Mouse (Mus musculus) thymus, postnatal 4 days (tissue): ENCODE data around the gene Abcg8.

ENCODE experiments used
- DNase-seq: peaks from one replicate; pipeline ENCODE4 v3.0.0; 2021

Gene Abcg8

DNA sequence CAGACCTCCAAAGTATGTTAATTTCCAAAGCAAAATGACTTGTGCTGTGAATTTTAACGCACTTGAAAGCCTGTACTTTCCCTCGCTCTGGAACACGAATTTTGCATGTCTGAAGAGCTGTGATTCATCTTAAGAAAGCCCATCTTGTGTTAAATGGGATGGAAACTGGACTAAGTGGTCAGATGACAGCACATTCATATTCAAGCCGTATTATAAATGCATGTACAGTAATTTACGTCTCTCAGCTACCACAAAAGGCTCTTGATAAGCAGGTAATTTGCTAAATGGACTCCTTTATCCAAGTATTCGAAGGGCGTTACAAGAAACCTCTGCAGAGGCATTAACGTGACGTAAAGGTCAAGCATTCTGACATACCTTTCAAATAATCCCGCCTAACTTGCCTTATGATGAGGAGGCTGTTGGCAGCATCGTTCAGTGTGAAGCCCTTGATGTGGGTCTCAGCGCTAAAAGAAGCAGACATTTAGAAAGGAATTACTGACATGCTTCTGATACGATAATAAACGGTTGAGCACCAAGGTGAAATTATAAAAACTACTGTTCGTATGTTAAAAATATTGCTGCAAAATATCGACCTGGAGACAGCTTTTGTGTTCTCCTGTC lies 40.3 kb downstream of the Abcg8 start:
- DNase-seq = no peak

DNA sequence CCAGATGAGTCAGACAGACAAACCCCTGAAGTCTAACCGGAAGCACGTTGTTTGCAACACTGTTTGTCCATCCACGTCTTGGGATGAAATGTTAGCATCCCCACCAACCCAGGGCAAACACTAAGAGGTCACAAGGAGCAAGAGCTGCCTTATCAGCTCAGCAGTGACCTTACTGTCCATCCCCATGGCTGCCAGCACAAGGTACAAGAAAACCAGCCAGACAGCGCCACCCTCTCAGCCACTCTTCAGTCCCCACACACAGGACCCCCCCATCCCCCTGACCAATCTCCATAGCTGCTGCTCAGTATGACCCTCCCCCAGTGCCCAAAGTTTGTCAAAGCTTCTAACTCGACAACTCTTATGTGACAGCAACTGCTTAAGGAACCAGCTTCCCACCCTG lies 41.3 kb downstream of the Abcg8 start:
- DNase-seq = no peak

DNA sequence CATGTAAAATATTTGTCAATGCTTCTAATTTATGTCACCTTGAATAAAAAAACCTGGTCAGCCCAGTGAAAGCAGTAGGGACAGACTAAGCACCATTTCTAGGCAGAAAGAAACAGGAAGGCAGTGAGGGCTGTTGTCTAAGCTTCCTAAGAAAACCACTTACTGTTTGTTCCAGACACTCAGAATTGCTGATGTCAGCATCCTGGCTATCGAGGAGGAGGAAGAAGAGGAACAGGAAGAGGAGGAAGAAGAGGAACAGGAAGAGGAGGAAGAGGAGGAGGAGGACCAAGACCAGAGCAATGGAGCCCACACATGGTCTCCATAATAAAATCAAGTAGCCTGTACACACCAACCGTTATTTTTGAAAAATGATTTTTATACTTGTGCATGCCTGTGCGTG lies 43.0 kb downstream of the Abcg8 start:
- no peak for DNase-seq

GRCm38 (mm10) chr17:84724028-84724427 lies 47.9 kb downstream of the Abcg8 start:
- no peak for DNase-seq

DNA sequence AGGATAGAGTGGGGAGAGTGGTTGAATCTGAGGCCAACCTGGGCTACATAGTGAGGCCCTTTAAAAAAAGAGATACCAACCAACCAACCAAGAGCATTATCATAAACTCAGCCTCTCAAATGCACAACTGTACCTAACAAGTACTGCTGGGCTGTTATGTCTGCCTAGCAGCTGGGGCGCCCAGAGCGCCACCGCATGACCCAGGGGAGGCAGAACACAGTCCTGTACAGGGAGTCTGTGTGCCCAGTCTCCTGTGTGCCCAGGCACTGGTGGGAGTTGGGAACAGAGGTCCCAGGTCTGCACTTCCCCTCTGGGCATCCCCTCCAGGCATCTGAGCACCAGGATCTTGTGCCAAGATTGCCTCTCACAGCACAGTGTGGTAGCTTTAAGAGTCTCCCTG lies 49.1 kb downstream of the Abcg8 start:
- no peak for DNase-seq

DNA sequence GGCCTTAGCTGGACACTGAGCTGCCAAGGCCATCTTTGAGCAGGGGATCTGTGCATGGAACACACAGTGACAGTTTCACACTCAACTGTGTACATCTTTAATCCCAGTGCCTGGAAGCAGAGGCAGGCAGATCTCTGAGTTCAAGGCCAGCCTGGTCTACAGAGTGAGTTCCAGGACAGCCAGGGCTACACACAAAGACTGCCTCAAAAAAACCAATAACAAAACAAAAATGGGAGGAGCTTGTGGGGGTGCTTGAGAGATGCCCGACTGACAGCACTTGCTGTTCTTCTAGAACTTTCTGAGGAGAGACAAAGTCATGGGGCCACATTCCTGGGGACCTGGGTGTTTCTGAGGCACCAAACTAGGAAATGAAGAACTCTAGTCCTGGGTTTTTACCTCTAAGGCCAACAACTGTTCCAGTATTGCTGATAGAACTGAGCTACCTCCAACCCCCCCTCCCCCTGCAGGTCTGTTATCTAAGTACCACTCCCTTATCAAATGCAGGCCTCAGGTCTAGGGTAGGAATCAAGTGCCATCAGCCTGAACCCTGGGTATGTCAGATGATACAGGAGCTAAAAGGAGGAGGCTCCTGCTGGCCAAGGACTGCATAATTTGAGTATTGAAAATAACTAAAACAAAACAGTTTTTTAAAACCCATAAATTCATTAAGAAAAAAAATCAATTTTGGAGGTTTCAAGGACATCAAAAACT lies 52.3 kb downstream of the Abcg8 start:
- no peak for DNase-seq

GRCm38 (mm10) chr17:84729140-84729539 lies 53.0 kb downstream of the Abcg8 start:
- DNase-seq = no peak

DNA sequence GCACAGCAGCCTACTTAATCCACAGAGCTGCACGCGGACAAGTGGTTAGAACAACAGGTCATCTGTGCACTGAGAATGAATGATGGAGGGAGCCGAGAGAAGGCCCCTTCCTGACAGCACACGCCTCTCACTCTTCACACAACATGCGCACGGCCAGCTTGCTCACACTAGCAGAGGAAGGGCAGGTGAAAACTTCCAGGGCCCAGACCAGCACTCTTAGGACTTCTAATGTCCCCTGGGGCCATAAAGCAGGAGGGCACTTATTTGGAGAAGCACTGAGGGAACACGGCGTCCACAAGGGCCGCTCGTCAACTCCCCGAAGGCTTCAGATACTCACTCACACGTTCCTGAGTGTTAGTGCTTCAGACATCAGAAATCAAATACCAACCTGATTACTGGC lies 55.3 kb downstream of the Abcg8 start:
- no peak for DNase-seq

DNA sequence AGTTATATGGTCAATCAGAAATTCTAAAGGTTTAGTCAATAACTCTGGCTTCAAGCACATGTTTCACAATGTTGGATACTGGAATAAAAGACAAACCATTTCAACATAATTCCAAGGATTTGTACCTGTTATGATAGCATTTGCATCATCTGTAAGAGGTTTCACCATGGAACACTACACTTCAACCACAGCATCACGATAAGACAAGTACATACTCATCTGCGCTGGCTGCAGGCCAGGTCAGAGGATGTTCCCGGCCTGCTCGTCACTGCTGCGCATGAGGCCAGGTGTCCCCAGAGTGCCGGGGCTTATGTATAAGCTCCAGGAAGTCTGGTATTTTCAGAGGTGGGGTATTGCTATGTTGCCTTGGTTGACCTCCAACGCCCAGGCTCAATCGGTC lies 56.5 kb downstream of the Abcg8 start:
- DNase-seq = no peak

DNA sequence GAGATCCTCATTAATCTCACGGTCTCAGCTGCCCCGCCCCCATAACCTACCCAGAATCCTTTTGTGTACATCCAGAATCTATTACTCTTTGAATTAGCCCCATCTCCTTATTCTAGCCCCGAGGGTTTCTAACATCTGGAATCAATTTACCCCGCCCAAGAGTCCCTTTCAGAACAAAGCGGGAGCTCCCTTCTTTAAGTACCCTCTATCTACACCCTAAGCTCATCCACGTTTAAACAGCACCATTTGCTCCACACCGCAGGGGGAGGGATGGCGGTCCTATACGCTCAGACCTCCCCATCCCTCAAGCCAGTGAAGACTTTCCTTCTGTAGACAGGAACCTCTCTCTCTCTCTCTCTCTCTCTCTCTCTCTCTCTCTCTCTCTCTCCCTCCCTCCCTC lies 60.6 kb downstream of the Abcg8 start:
- no peak for DNase-seq

GRCm38 (mm10) chr17:84738073-84738797 lies 62.1 kb downstream of the Abcg8 start:
- no peak for DNase-seq

- no peak for DNase-seq
These were observed 68.2 kb downstream of the Abcg8 start for GRCm38 (mm10) chr17:84744256-84744655.

- no peak for DNase-seq
These were observed 68.9 kb downstream of the Abcg8 start for GRCm38 (mm10) chr17:84745001-84745400.

DNA sequence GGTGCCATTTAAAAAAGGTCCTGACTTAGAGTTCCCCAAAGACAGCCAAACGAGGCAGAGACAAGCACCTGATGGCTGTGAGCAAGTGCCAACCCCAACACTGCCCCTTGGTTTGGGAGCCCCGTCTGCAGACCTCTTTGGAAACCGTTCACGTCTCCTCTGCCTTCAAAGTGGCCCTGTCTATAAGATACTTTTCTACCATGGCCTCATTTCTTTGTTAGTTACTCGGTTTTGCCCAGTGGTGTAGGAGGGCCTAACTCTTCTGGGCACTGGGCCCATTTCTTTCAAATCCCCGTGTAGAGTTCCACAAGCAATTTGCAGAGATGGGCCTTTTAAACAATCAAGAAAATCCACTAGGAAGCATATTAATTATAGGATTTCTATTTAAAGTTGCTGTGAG lies 71.1 kb downstream of the Abcg8 start:
- no peak for DNase-seq

GRCm38 (mm10) chr17:84748152-84748682 lies 72.1 kb downstream of the Abcg8 start:
- DNase-seq = no peak

- no peak for DNase-seq
These were observed 73.2 kb downstream of the Abcg8 start for GRCm38 (mm10) chr17:84749297-84749696.
